Mouse (Mus musculus): Measurements from ENCODE around the gene Dyx1c1. TPM values are rescaled to one million over a fixed set of nuclear protein-coding genes. Genes with fewer than 3 reads are reported as not detected.

The Dyx1c1 gene
- polyA plus RNA-seq, 1 experiment, result 0.19 TPM

DNA sequence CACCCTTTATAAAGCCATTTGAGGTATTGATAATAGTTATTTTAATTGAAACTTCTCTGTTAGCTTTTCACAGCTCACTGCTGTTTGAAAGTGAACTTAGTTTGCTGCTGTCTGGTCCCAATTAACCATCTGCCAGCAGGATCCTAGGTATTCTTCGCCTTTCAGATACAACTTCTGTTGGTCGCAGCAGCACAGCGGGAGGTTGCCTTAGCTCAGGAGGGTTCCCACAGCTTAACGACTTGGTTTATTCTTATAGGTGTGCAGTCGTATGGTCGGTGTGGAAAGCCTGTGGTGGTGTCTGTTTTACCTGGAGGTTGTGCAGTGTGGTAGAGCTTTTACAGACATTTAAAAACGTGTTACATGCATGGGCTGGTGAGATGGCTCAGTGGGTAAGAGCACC lies 38.2 kb downstream of the Dyx1c1 start:
- Histone ChIP-seq H3K4me3 (ENCODE audit: control insufficient read depth, insufficient read depth, low read length) (no peak overlapping the region), H3K27ac (ENCODE audit: control insufficient read depth, insufficient read depth, low read length) (no peak overlapping the region), H3K4me1 (replicated peaks; ENCODE audit: control insufficient read depth, insufficient read depth, low read length) (0 out of 2 replicates have a peak, but pooled peaks cover 2% of the 10 kb centered on the region), H3K27me3 (ENCODE audit: control insufficient read depth, insufficient read depth, low read length) (no peaks in the 10 kb centered on the region), H3K36me3 (ENCODE audit: control insufficient read depth, insufficient read depth, low read length) (peaks cover 19% of the 10 kb centered on the region)
- no peak for DNase-seq
- 97% methylated on average over 7 of the region's 7 CpGs for WGBS
- TF ChIP-seq POLR2A (IDR thresholded peaks at IDR 0.05; ENCODE audit: control insufficient read depth, extremely low read depth, insufficient read depth, low read length, poor library complexity) (no peak), CTCF (IDR thresholded peaks at IDR 0.05; ENCODE audit: borderline replicate concordance, control insufficient read depth, extremely low read depth, insufficient read depth, low read length, poor library complexity) (no peak)

DNA sequence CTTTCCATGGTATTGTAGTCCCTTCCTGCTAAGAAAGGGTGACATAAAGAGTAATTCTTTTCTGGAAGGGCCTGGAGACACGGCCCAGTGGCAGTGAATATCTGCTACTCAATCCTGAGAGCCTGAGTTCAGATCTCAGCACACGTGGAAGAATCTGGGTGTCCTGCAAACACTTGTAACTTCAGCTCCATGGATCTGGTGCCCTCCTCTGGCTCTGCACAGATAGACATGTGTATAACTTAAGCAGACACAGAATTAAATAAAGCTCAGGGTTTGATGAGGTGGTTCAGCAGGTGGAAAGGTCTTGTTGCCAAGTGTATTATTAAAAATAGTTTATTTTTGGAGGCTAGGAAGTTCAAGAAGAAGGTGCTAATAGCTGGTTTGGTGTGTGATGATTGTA lies 41.9 kb downstream of the Dyx1c1 start:
- 0 out of 2 replicates have a peak, but pooled peaks cover 2% of the 10 kb centered on the region for H3K4me1 ChIP-seq (replicated peaks; ENCODE audit: control insufficient read depth, insufficient read depth, low read length)
- no peak overlapping the region for H3K4me3 ChIP-seq (ENCODE audit: control insufficient read depth, insufficient read depth, low read length)
- no peak for DNase-seq
- H3K36me3 ChIP-seq (ENCODE audit: control insufficient read depth, insufficient read depth, low read length), result peaks cover 36% of the 10 kb centered on the region
- TF ChIP-seq CTCF (IDR thresholded peaks at IDR 0.05; ENCODE audit: borderline replicate concordance, control insufficient read depth, extremely low read depth, insufficient read depth, low read length, poor library complexity) (no peak), POLR2A (IDR thresholded peaks at IDR 0.05; ENCODE audit: control insufficient read depth, extremely low read depth, insufficient read depth, low read length, poor library complexity) (no peak)
- 85% methylated on average over 2 of the region's 2 CpGs for WGBS
- H3K27ac ChIP-seq (ENCODE audit: control insufficient read depth, insufficient read depth, low read length), result no peak overlapping the region
- no peaks in the 10 kb centered on the region for H3K27me3 ChIP-seq (ENCODE audit: control insufficient read depth, insufficient read depth, low read length)

DNA sequence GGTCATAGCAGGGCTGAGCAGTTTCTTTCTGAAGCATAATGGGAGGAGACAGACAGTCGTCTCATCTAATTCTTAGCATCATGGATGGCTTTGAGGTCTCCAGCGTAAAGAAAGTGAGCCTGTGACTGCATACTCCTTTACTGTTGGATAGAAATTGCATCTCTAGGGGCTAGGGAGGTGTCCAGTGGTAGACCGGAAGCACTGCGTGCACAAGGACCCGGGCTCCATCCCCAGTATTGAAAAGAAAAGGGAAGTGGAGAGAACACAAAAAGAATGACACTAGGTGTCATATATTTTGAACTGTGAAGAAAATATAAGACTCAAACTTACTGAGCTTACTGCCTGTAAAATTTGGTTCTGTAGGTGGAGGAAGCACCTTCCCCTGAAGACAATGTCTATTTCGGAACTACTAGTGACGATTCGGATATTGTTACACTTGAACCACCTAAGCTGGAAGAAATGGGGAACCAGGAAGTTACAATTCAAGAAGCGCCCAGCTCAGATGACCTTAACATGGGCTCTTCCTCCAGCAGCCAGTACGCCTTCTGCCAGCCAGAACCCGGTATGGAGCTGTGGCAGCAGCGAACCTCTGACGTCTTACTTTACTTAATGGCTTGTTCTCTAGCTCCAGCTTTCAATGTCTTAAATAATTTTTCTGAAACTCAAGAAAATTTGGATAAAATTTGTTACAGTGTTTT lies 42.9 kb downstream of the Dyx1c1 start:
- WGBS, result 94% methylated on average over 13 of the region's 13 CpGs
- TF ChIP-seq CTCF (IDR thresholded peaks at IDR 0.05; ENCODE audit: borderline replicate concordance, control insufficient read depth, extremely low read depth, insufficient read depth, low read length, poor library complexity) (no peak), POLR2A (IDR thresholded peaks at IDR 0.05; ENCODE audit: control insufficient read depth, extremely low read depth, insufficient read depth, low read length, poor library complexity) (no peak)
- no peak overlapping the region for H3K27ac ChIP-seq (ENCODE audit: control insufficient read depth, insufficient read depth, low read length)
- no peak for DNase-seq
- H3K4me1 ChIP-seq (replicated peaks; ENCODE audit: control insufficient read depth, insufficient read depth, low read length), result 0 out of 2 replicates have a peak, but pooled peaks cover 2% of the 10 kb centered on the region
- H3K4me3 ChIP-seq (ENCODE audit: control insufficient read depth, insufficient read depth, low read length), result no peak overlapping the region
- no peaks in the 10 kb centered on the region for H3K27me3 ChIP-seq (ENCODE audit: control insufficient read depth, insufficient read depth, low read length)
- H3K36me3 ChIP-seq (ENCODE audit: control insufficient read depth, insufficient read depth, low read length), result peaks cover 45% of the 10 kb centered on the region

DNA sequence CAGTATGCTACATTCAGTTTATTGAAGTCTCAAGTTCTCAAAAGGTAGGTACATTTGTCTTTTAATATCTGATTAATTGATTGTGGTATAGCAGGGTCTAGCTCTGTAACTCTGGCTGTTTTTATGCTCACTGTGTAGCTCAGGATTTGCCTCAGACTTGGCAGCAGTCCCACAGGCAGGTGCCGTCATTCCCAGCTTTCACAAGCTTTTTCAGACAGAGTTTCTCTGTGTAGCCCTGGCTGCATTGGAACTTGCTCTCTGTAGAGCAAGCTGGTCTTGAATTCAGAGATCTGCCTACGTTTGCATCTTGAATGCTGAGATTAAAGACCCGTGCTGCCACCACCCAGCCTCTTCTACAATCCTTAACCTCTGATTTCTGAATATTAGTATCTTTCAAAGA lies 43.6 kb downstream of the Dyx1c1 start:
- Histone ChIP-seq H3K4me3 (ENCODE audit: control insufficient read depth, insufficient read depth, low read length) (no peak overlapping the region), H3K36me3 (ENCODE audit: control insufficient read depth, insufficient read depth, low read length) (peaks cover 51% of the 10 kb centered on the region), H3K27ac (ENCODE audit: control insufficient read depth, insufficient read depth, low read length) (no peak overlapping the region), H3K27me3 (ENCODE audit: control insufficient read depth, insufficient read depth, low read length) (no peaks in the 10 kb centered on the region), H3K4me1 (replicated peaks; ENCODE audit: control insufficient read depth, insufficient read depth, low read length) (0 out of 2 replicates have a peak, but pooled peaks cover 2% of the 10 kb centered on the region)
- DNase-seq, result no peak
- 94% methylated on average over 3 of the region's 3 CpGs for WGBS
- TF ChIP-seq CTCF (IDR thresholded peaks at IDR 0.05; ENCODE audit: borderline replicate concordance, control insufficient read depth, extremely low read depth, insufficient read depth, low read length, poor library complexity), result no peak
- no peak for TF ChIP-seq POLR2A (IDR thresholded peaks at IDR 0.05; ENCODE audit: control insufficient read depth, extremely low read depth, insufficient read depth, low read length, poor library complexity)

DNA sequence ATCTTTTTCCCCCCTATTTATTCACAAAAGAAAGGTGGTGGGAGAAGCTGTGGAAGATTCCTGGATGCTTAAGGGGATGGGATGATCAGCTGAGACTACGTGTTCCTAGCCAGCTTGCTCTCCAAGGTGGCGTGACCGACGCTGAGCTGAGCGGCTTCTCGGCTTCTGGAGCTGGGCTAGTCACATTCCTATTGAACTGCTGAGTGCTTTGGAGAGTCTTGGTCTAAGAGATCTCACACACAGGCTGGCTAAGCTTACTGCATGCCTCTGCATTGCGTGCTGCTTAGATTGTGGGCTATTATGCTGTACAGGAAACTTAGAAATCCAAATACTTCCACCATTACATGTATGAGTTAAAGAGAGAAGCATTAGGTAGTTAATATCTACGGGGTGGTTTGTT lies 45.5 kb downstream of the Dyx1c1 start:
- Histone ChIP-seq H3K27ac (ENCODE audit: control insufficient read depth, insufficient read depth, low read length) (no peak overlapping the region), H3K4me1 (replicated peaks; ENCODE audit: control insufficient read depth, insufficient read depth, low read length) (no peaks in the 10 kb centered on the region), H3K27me3 (ENCODE audit: control insufficient read depth, insufficient read depth, low read length) (no peaks in the 10 kb centered on the region), H3K36me3 (ENCODE audit: control insufficient read depth, insufficient read depth, low read length) (peaks cover 50% of the 10 kb centered on the region), H3K4me3 (ENCODE audit: control insufficient read depth, insufficient read depth, low read length) (no peak overlapping the region)
- 97% methylated on average over 8 of the region's 8 CpGs for WGBS
- DNase-seq, result no peak
- TF ChIP-seq POLR2A (IDR thresholded peaks at IDR 0.05; ENCODE audit: control insufficient read depth, extremely low read depth, insufficient read depth, low read length, poor library complexity) (no peak), CTCF (IDR thresholded peaks at IDR 0.05; ENCODE audit: borderline replicate concordance, control insufficient read depth, extremely low read depth, insufficient read depth, low read length, poor library complexity) (no peak)

DNA sequence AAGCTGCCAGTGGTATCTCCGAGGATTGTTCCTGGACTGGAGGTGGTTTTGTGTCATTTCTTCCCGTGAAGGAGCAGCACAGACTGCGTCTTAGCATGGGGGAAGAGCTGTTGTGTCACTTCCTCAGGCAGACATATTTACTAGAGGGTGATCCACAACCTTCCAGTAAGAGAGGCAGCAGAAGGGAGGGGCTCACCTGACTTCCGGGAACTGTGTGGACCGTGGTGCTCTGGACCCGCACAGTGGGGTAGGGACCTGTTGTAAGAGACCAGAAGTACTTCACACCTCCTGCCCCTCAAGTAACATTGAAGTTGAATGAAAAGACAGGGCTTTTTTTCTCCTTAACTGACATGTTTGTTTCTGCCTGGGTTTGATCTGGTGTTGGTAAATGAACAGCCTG lies 46.5 kb downstream of the Dyx1c1 start:
- WGBS, result 96% methylated on average over 6 of the region's 6 CpGs
- H3K36me3 ChIP-seq (ENCODE audit: control insufficient read depth, insufficient read depth, low read length), result peaks cover 50% of the 10 kb centered on the region
- H3K27ac ChIP-seq (ENCODE audit: control insufficient read depth, insufficient read depth, low read length), result no peak overlapping the region
- H3K4me3 ChIP-seq (ENCODE audit: control insufficient read depth, insufficient read depth, low read length), result no peak overlapping the region
- no peak for DNase-seq
- H3K27me3 ChIP-seq (ENCODE audit: control insufficient read depth, insufficient read depth, low read length), result no peaks in the 10 kb centered on the region
- H3K4me1 ChIP-seq (replicated peaks; ENCODE audit: control insufficient read depth, insufficient read depth, low read length), result no peaks in the 10 kb centered on the region
- TF ChIP-seq CTCF (IDR thresholded peaks at IDR 0.05; ENCODE audit: borderline replicate concordance, control insufficient read depth, extremely low read depth, insufficient read depth, low read length, poor library complexity) (no peak), POLR2A (IDR thresholded peaks at IDR 0.05; ENCODE audit: control insufficient read depth, extremely low read depth, insufficient read depth, low read length, poor library complexity) (no peak)
